Mouse (Mus musculus) lung, postnatal 0 days (tissue): ENCODE data around the gene Dync1h1.

Source experiments
- CTCF ChIP-seq: IDR thresholded peaks from 2 replicates; pipeline ENCODE4 v1.5.1; 2016; ENCODE audit warnings: antibody characterized with exemption, mild to moderate bottlenecking
- EP300 ChIP-seq: IDR thresholded peaks from 2 replicates; pipeline ENCODE4 v1.6.1; 2016; ENCODE audit warnings: antibody characterized with exemption, mild to moderate bottlenecking, control low read depth

- TF ChIP-seq CTCF (no peak), EP300 (no peak)
Observed at GRCm38 (mm10) chr12:110606161-110606560, 4.9 kb downstream of the Dync1h1 start.
